Mouse (Mus musculus) myocyte (in vitro differentiated cells): Measurements from ENCODE around the gene Rap1gap2.

Source experiments
- MAX ChIP-seq: IDR thresholded peaks from one replicate; pipeline ENCODE4 v1.6.1; 2011; ENCODE audit warnings: low read depth, mild to moderate bottlenecking, control low read depth
- MYOD1 ChIP-seq, 3 experiments: IDR thresholded peaks; one replicate each; pipeline ENCODE4 v1.6.1; 2011; ENCODE audit warnings: control low read depth in 2 of 3, low read depth in 2 of 3, mild to moderate bottlenecking in 2 of 3, moderate library complexity in 1 of 3; ENCODE audit not compliant: insufficient read length in 2 of 3, control insufficient read depth in 1 of 3
- POLR2A ChIP-seq: IDR thresholded peaks from one replicate; pipeline ENCODE4 v1.6.1; 2011; ENCODE audit warnings: low read depth, mild to moderate bottlenecking, control low read depth, moderate library complexity; ENCODE audit not compliant: insufficient read length
- TCF12 ChIP-seq: IDR thresholded peaks from one replicate; pipeline ENCODE4 v1.6.1; 2011; ENCODE audit warnings: mild to moderate bottlenecking, control low read depth; ENCODE audit not compliant: poor library complexity, insufficient read depth, severe bottlenecking
- USF1 ChIP-seq: IDR thresholded peaks from one replicate; pipeline ENCODE4 v1.6.1; 2011; ENCODE audit warnings: low read depth, mild to moderate bottlenecking, control low read depth, moderate library complexity

- TF ChIP-seq POLR2A (no peak), TCF12 (no peak), USF1 (no peak), MYOD1 (IDR thresholded peaks at IDR 0.05; ENCODE audit: control insufficient read depth in 1 of 3, insufficient read length in 2 of 3, low read depth in 2 of 3) (no peak), MAX (no peak)
Observed at GRCm38 (mm10) chr11:74392903-74393302, 217.8 kb downstream of the Rap1gap2 start.
